Mouse (Mus musculus): Measurements from ENCODE around the gene Bcl2l1.

Bcl2l1 gene

GRCm38 (mm10) chr2:152803081-152803480, 28.4 kb downstream of the Bcl2l1 start:
- no peak for DNase-seq (ENCODE audit: low spot score in 2 of 2)

- DNase-seq (ENCODE audit: low spot score in 2 of 2): no peak
Measured at GRCm38 (mm10) chr2:152802303-152802702, 29.2 kb downstream of the Bcl2l1 start.

- DNase-seq (ENCODE audit: low spot score in 2 of 2): no peak
Measured at GRCm38 (mm10) chr2:152800762-152801113, 30.8 kb downstream of the Bcl2l1 start.

GRCm38 (mm10) chr2:152799954-152800761, 31.4 kb downstream of the Bcl2l1 start:
- DNase-seq (ENCODE audit: low spot score in 2 of 2): no peak

- no peak for DNase-seq (ENCODE audit: low spot score in 2 of 2)
Measured at GRCm38 (mm10) chr2:152797589-152797988, 33.9 kb downstream of the Bcl2l1 start.

- DNase-seq (ENCODE audit: low spot score in 2 of 2): no peak
Measured at GRCm38 (mm10) chr2:152794281-152794827, 37.2 kb downstream of the Bcl2l1 start.

GRCm38 (mm10) chr2:152793381-152793780, 38.1 kb downstream of the Bcl2l1 start:
- DNase-seq (ENCODE audit: low spot score in 2 of 2): no peak

GRCm38 (mm10) chr2:152792461-152792860, 39.1 kb downstream of the Bcl2l1 start:
- no peak for DNase-seq (ENCODE audit: low spot score in 2 of 2)

- peak; percentile 75 to 82 for DNase-seq (ENCODE audit: low spot score in 2 of 2)
Measured at GRCm38 (mm10) chr2:152789591-152789999, 41.9 kb downstream of the Bcl2l1 start.

- peak; percentile 72 to 85 for DNase-seq (ENCODE audit: low spot score in 2 of 2)
Measured at GRCm38 (mm10) chr2:152788892-152789421, 42.6 kb downstream of the Bcl2l1 start.

- DNase-seq (ENCODE audit: low spot score in 2 of 2): no peak
Measured at GRCm38 (mm10) chr2:152787543-152787942, 44.0 kb downstream of the Bcl2l1 start.

- DNase-seq (ENCODE audit: low spot score in 2 of 2): no peak
Measured at GRCm38 (mm10) chr2:152787136-152787535, 44.4 kb downstream of the Bcl2l1 start.

- peak in 1 of 2 experiments; percentile 48 for DNase-seq (ENCODE audit: low spot score in 2 of 2)
Measured at GRCm38 (mm10) chr2:152785446-152786350, 45.8 kb downstream of the Bcl2l1 start.

GRCm38 (mm10) chr2:152784640-152785039, 46.9 kb downstream of the Bcl2l1 start:
- no peak for DNase-seq (ENCODE audit: low spot score in 2 of 2)

GRCm38 (mm10) chr2:152783241-152783640, 48.3 kb downstream of the Bcl2l1 start:
- no peak for DNase-seq (ENCODE audit: low spot score in 2 of 2)

GRCm38 (mm10) chr2:152782656-152783055, 48.9 kb downstream of the Bcl2l1 start:
- no peak for DNase-seq (ENCODE audit: low spot score in 2 of 2)

GRCm38 (mm10) chr2:152781031-152781711, 50.4 kb downstream of the Bcl2l1 start:
- DNase-seq (ENCODE audit: low spot score in 2 of 2): no peak

GRCm38 (mm10) chr2:152780466-152780865, 51.1 kb downstream of the Bcl2l1 start:
- no peak for DNase-seq (ENCODE audit: low spot score in 2 of 2)

- DNase-seq (ENCODE audit: low spot score in 2 of 2): no peak
Measured at GRCm38 (mm10) chr2:152777081-152777480, 54.4 kb downstream of the Bcl2l1 start.

GRCm38 (mm10) chr2:152776435-152776834, 55.1 kb downstream of the Bcl2l1 start:
- no peak for DNase-seq (ENCODE audit: low spot score in 2 of 2)

GRCm38 (mm10) chr2:152776019-152776418, 55.5 kb downstream of the Bcl2l1 start:
- no peak for DNase-seq (ENCODE audit: low spot score in 2 of 2)
